In genomic region chr19:29707314-29707898, GRCm38 (mm10) we compare ENCODE assay signal across 16 mouse cellular contexts. TPM values are rescaled to one million over a fixed set of nuclear protein-coding genes. Genes with fewer than 3 reads are reported as not detected.
DNase-seq lines count a peak whose midpoint lies in the region; ATAC-seq lines count a peak whose summit lies in the region.
"Had no signal": no experiment of that assay in that cellular context is flagged by ENCODE, and none has a peak within 500 bp of the region (broad histone marks: within the 10 kb centered on the region; RNA-seq: fewer than 3 reads in every experiment).

No protein-coding gene starts in this region.

- no peaks in the 10 kb centered on the region; the same call in 1 of the 2 replicates for H3K4me1 ChIP-seq in intestine, embryonic 14.5 days (replicated peaks; ENCODE audit: control insufficient read depth, insufficient read depth, low read length)
- no peaks in the 10 kb centered on the region for H3K4me1 ChIP-seq in intestine, embryonic 15.5 days (replicated peaks)
- H3K4me1 ChIP-seq in megakaryocyte, embryonic 14.5 days = peaks cover 36% of the 10 kb centered on the region
- H3K4me1 ChIP-seq in intestine, embryonic 16.5 days (ENCODE audit: control insufficient read depth, insufficient read depth, low read length) = no peaks in the 10 kb centered on the region

- DNase-seq in intestine, embryonic 14.5 days (ENCODE audit: low spot score) = peak; percentile 25
- DNase-seq in cerebellum, adult 9-10 months = no peak
- DNase-seq: cerebellum, adult 18-20 months; gastrocnemius, postnatal 14 days; kidney, adult 11 months had no signal

- no peak for ATAC-seq in intestine, embryonic 14.5 days (replicated peaks; ENCODE audit: low FRiP score, low TSS enrichment, low read depth)
- ATAC-seq in intestine, embryonic 15.5 days = no peak
- ATAC-seq in megakaryocyte, adult 5-6 weeks (ENCODE audit: poor library complexity, severe bottlenecking) = no peak
- no peak for ATAC-seq in intestine, embryonic 16.5 days
- ATAC-seq in frontal cortex, adult (ENCODE audit: low TSS enrichment) = no peak
- ATAC-seq: forebrain, embryonic 14.5 days had no signal

- no peak overlapping the region for H3K4me2 ChIP-seq in intestine, embryonic 14.5 days (ENCODE audit: low read length)
- no peak overlapping the region for H3K4me2 ChIP-seq in intestine, embryonic 15.5 days (replicated peaks)
- peak overlapping the region; percentile 45; the same call in 1 of the 2 replicates for H3K4me2 ChIP-seq in intestine, embryonic 16.5 days (ENCODE audit: low read depth, low read length)

- 87% methylated on average over 9 of the region's 9 CpGs for WGBS in intestine, embryonic 14.5 days
- WGBS in intestine, embryonic 15.5 days = 83% methylated on average over 9 of the region's 9 CpGs
- 90% methylated on average over 9 of the region's 9 CpGs for WGBS in intestine, embryonic 16.5 days

- no peak overlapping the region for H3K4me3 ChIP-seq in intestine, embryonic 14.5 days (ENCODE audit: low read depth, low read length)
- H3K4me3 ChIP-seq in intestine, embryonic 15.5 days (replicated peaks) = no peak overlapping the region
- peak overlapping the region; percentile 91 for H3K4me3 ChIP-seq in megakaryocyte, embryonic 14.5 days (replicated peaks)
- H3K4me3 ChIP-seq in intestine, embryonic 16.5 days (ENCODE audit: low read length) = no peak overlapping the region

- no peaks in the 10 kb centered on the region for H3K9me3 ChIP-seq in intestine, embryonic 14.5 days (ENCODE audit: control insufficient read depth, low read length)
- no peaks in the 10 kb centered on the region for H3K9me3 ChIP-seq in intestine, embryonic 15.5 days
- H3K9me3 ChIP-seq in megakaryocyte, embryonic 14.5 days = peaks cover 11% of the 10 kb centered on the region
- H3K9me3 ChIP-seq in intestine, embryonic 16.5 days (ENCODE audit: control insufficient read depth, low read length) = no peaks in the 10 kb centered on the region
- H3K9me3 ChIP-seq: limb, embryonic 15.5 days had no signal

- H3K27ac ChIP-seq in intestine, embryonic 14.5 days (ENCODE audit: low read depth) = no peak overlapping the region
- no peak overlapping the region for H3K27ac ChIP-seq in intestine, embryonic 15.5 days
- no peak overlapping the region for H3K27ac ChIP-seq in intestine, embryonic 16.5 days (ENCODE audit: low read length)
- H3K27ac ChIP-seq: limb, embryonic 15.5 days had no signal

- H3K27me3 ChIP-seq in intestine, embryonic 14.5 days (replicated peaks; ENCODE audit: control insufficient read depth, insufficient read depth, low read length) = no peaks in the 10 kb centered on the region
- H3K27me3 ChIP-seq in intestine, embryonic 15.5 days (replicated peaks) = no peaks in the 10 kb centered on the region
- peaks cover 2% of the 10 kb centered on the region for H3K27me3 ChIP-seq in megakaryocyte, embryonic 14.5 days (replicated peaks)
- H3K27me3 ChIP-seq in intestine, embryonic 16.5 days (replicated peaks; ENCODE audit: control insufficient read depth, insufficient read depth, low read length) = no peaks in the 10 kb centered on the region
- H3K27me3 ChIP-seq: limb, embryonic 15.5 days had no signal

- no peaks in the 10 kb centered on the region for H3K36me3 ChIP-seq in intestine, embryonic 14.5 days (ENCODE audit: control insufficient read depth, insufficient read depth, low read length)
- H3K36me3 ChIP-seq in intestine, embryonic 15.5 days = no peaks in the 10 kb centered on the region
- H3K36me3 ChIP-seq in megakaryocyte, embryonic 14.5 days (replicated peaks; ENCODE audit: low read length) = peaks cover 4% of the 10 kb centered on the region
- H3K36me3 ChIP-seq in intestine, embryonic 16.5 days (ENCODE audit: control insufficient read depth, insufficient read depth, low read length) = no peaks in the 10 kb centered on the region
- H3K36me3 ChIP-seq: limb, embryonic 15.5 days had no signal

- no peak overlapping the region for H3K9ac ChIP-seq in intestine, embryonic 14.5 days (ENCODE audit: low read length)
- no peak overlapping the region for H3K9ac ChIP-seq in intestine, embryonic 15.5 days
- H3K9ac ChIP-seq in intestine, embryonic 16.5 days (ENCODE audit: low read depth, low read length) = no peak overlapping the region
- H3K9ac ChIP-seq: limb, embryonic 15.5 days had no signal

RNA-seq across cellular contexts. Expression of gene Mlana, which starts 9.8 kb away (rescaled TPM):
- not detected in 2 replicates for polyA plus RNA-seq in intestine, embryonic 14.5 days (2014; fragmentation: Nextera tagmentation; extraction: Ambion mirVana)
- polyA plus RNA-seq in intestine, embryonic 15.5 days (2015; fragmentation: Nextera tagmentation; extraction: Ambion mirVana) = not detected in 2 replicates
- polyA plus RNA-seq in megakaryocyte, embryonic 14.5 days (2012; ENCODE audit: insufficient read depth, low replicate concordance) = not detected in 2 replicates
- total RNA-seq in megakaryocyte, adult 5-6 weeks (2015) = not detected in 2 replicates
- total RNA-seq in megakaryocyte, adult 5-6 weeks (2017) = not detected in 2 replicates
- not detected in 2 replicates for polyA plus RNA-seq in intestine, embryonic 16.5 days (2015; fragmentation: Nextera tagmentation; extraction: Ambion mirVana)
- total RNA-seq: adrenal gland, adult 18-20 months; gastrocnemius, postnatal 14 days; neutrophil, adult 5-6 weeks had no signal
- polyA plus RNA-seq: cortical plate, adult 2 months; forebrain, embryonic 14.5 days; thymus, postnatal 0 days had no signal

RNA-seq across cellular contexts. Expression of gene Ermp1, which starts 59.2 kb away (rescaled TPM):
- 8.4 and 8.9 TPM in 2 replicates for polyA plus RNA-seq in intestine, embryonic 14.5 days (2014; fragmentation: Nextera tagmentation; extraction: Ambion mirVana)
- polyA plus RNA-seq in intestine, embryonic 15.5 days (2015; fragmentation: Nextera tagmentation; extraction: Ambion mirVana) = 9.6 and 10.8 TPM in 2 replicates
- polyA plus RNA-seq in megakaryocyte, embryonic 14.5 days (2012; ENCODE audit: insufficient read depth, low replicate concordance) = 0.92 and 1.5 TPM in 2 replicates
- 17.5 and 18.6 TPM in 2 replicates for total RNA-seq in megakaryocyte, adult 5-6 weeks (2015)
- 24.0 and 25.9 TPM in 2 replicates for total RNA-seq in megakaryocyte, adult 5-6 weeks (2017)
- 7.5 and 8.7 TPM in 2 replicates for polyA plus RNA-seq in intestine, embryonic 16.5 days (2015; fragmentation: Nextera tagmentation; extraction: Ambion mirVana)
